17 mouse cellular contexts compared by ENCODE assay signal in the genomic region with DNA sequence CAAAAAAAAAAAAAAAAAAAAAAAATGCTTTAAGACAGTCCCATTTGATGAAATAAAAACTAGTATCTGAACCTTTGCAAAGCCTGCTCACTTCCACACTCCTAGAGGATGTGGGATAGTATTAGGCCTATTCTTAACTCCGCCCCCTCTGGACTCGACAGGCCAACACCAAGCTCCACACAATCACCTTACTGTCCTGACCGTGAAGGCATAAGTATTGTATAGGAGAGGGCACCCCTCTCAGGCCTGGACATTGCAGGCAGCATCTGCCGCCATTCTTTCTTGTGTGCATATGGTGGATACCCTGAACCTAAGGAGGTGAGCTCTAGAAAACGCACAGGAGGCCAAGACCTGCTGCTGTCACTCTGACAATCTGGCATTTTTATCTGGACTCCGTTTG.
DNase-seq lines count a peak whose midpoint lies in the region; ATAC-seq and TF ChIP-seq lines count a peak whose summit lies in the region.
"Had no signal": no experiment of that assay in that cellular context is flagged by ENCODE, and none has a peak within 500 bp of the region (broad histone marks: within the 10 kb centered on the region; RNA-seq: fewer than 3 reads in every experiment).

No protein-coding gene starts in this region.

- H3K79me2 ChIP-seq in myocyte (ENCODE audit: control insufficient read depth, insufficient read depth) = no peaks in the 10 kb centered on the region

- no peak for TF ChIP-seq POLR2A in myocyte (IDR thresholded peaks at IDR 0.05; ENCODE audit: insufficient read length, low read depth)

- no peak overlapping the region for H3K9ac ChIP-seq in midbrain, embryonic 12.5 days (replicated peaks)
- no peak overlapping the region for H3K9ac ChIP-seq in hindbrain, embryonic 15.5 days
- H3K9ac ChIP-seq: embryonic facial prominence, embryonic 13.5 days had no signal

- no peak overlapping the region for H3K4me3 ChIP-seq in midbrain, embryonic 12.5 days
- H3K4me3 ChIP-seq in midbrain, embryonic 10.5 days = no peak overlapping the region
- H3K4me3 ChIP-seq in hindbrain, embryonic 15.5 days = no peak overlapping the region
- no peak overlapping the region for H3K4me3 ChIP-seq in myocyte
- H3K4me3 ChIP-seq: embryonic facial prominence, embryonic 13.5 days; left cerebral cortex, adult 2 months had no signal

- no peaks in the 10 kb centered on the region for H3K9me3 ChIP-seq in midbrain, embryonic 12.5 days
- H3K9me3 ChIP-seq in midbrain, embryonic 10.5 days (replicated peaks) = no peaks in the 10 kb centered on the region
- H3K9me3 ChIP-seq in hindbrain, embryonic 15.5 days = no peaks in the 10 kb centered on the region
- H3K9me3 ChIP-seq: embryonic facial prominence, embryonic 13.5 days had no signal

- 78% methylated on average over 6 of the region's 6 CpGs for WGBS in midbrain, embryonic 12.5 days
- WGBS in midbrain, embryonic 10.5 days = 83% methylated on average over 6 of the region's 6 CpGs
- 73% methylated on average over 6 of the region's 6 CpGs for WGBS in hindbrain, embryonic 15.5 days

- no peak overlapping the region for H3ac ChIP-seq in myocyte (ENCODE audit: control insufficient read depth, insufficient read length)

- peak; percentile 19 to 34 for DNase-seq in cerebellum, postnatal 25 days
- no peak for DNase-seq in cerebellum, adult 9-11 months
- no peak for DNase-seq in midbrain, embryonic 10.5 days (ENCODE audit: low spot score)
- DNase-seq in adrenal gland, postnatal 4 days (ENCODE audit: low spot score in 2 of 2) = no peak
- DNase-seq in urinary bladder, postnatal 14 days (ENCODE audit: low spot score) = no peak
- DNase-seq: gastrocnemius, postnatal 36 days; kidney, adult 2 months; kidney, postnatal 10 days; liver; thymus, adult 2 months had no signal

- H3K4me2 ChIP-seq in midbrain, embryonic 12.5 days (replicated peaks) = no peak overlapping the region
- no peak overlapping the region for H3K4me2 ChIP-seq in hindbrain, embryonic 15.5 days
- peak overlapping the region; percentile 90 for H3K4me2 ChIP-seq in myocyte (ENCODE audit: low read depth)
- H3K4me2 ChIP-seq: embryonic facial prominence, embryonic 13.5 days had no signal

- H3K27ac ChIP-seq in midbrain, embryonic 12.5 days (replicated peaks) = 0 out of 2 replicates have a peak overlapping the region, but pooled peaks have one; percentile 42
- no peak overlapping the region for H3K27ac ChIP-seq in midbrain, embryonic 10.5 days (replicated peaks)
- H3K27ac ChIP-seq in hindbrain, embryonic 15.5 days (replicated peaks) = no peak overlapping the region
- H3K27ac ChIP-seq: embryonic facial prominence, embryonic 13.5 days; left cerebral cortex, adult 2 months had no signal

- H3K27me3 ChIP-seq in midbrain, embryonic 12.5 days = no peaks in the 10 kb centered on the region
- H3K27me3 ChIP-seq in midbrain, embryonic 10.5 days (ENCODE audit: low read depth, poor library complexity, severe bottlenecking) = 0 out of 2 replicates have a peak, but pooled peaks cover 3% of the 10 kb centered on the region
- H3K27me3 ChIP-seq in hindbrain, embryonic 15.5 days = no peaks in the 10 kb centered on the region
- H3K27me3 ChIP-seq in myocyte (ENCODE audit: control insufficient read depth, insufficient read depth, insufficient read length) = no peaks in the 10 kb centered on the region
- H3K27me3 ChIP-seq: CH12.LX; embryonic facial prominence, embryonic 13.5 days had no signal

- peaks cover 29% of the 10 kb centered on the region for H3K4me1 ChIP-seq in midbrain, embryonic 12.5 days
- H3K4me1 ChIP-seq in midbrain, embryonic 10.5 days = peaks cover 44% of the 10 kb centered on the region
- peaks cover 22% of the 10 kb centered on the region for H3K4me1 ChIP-seq in hindbrain, embryonic 15.5 days (replicated peaks)

- peaks cover 15% of the 10 kb centered on the region; the same call in 1 of the 2 replicates for H3K36me3 ChIP-seq in midbrain, embryonic 12.5 days
- peaks cover 34% of the 10 kb centered on the region for H3K36me3 ChIP-seq in midbrain, embryonic 10.5 days
- no peaks in the 10 kb centered on the region for H3K36me3 ChIP-seq in hindbrain, embryonic 15.5 days
- H3K36me3 ChIP-seq in myocyte (ENCODE audit: control insufficient read depth, insufficient read depth) = no peaks in the 10 kb centered on the region

- peak; percentile 14; the same call in 1 of the 2 replicates for ATAC-seq in midbrain, embryonic 12.5 days (ENCODE audit: low FRiP score, low read depth)
- ATAC-seq in hindbrain, embryonic 15.5 days (ENCODE audit: low FRiP score, low read depth) = peak; percentile 58; the same call in 1 of the 2 replicates
- ATAC-seq: lung, postnatal 0 days had no signal

TF ChIP-seq in myocyte, 11 proteins besides CTCF, POLR2A, EP300 and RAD21:
- TF ChIP-seq USF1 (IDR thresholded peaks at IDR 0.05; ENCODE audit: low read depth) = no peak
- TF ChIP-seq CEBPB (IDR thresholded peaks at IDR 0.05; ENCODE audit: insufficient read depth, poor library complexity, severe bottlenecking) = no peak

Comparison
In these comparisons a context has a peak if more than half of its experiments do, and no peak if none do; other contexts are left out.
1. DNase-seq: peak in cerebellum, postnatal 25 days (2 of 2); none in cerebellum, adult 9-11 months (single experiment), midbrain, embryonic 10.5 days (single experiment), adrenal gland, postnatal 4 days (0 of 2) and urinary bladder, postnatal 14 days (single experiment).